Mouse (Mus musculus) liver, embryonic 14.5 days (tissue): Measurements from ENCODE around the gene Gadd45a.

Experiments
- CTCF ChIP-seq: IDR thresholded peaks from 2 replicates; pipeline ENCODE4 v1.5.1; 2016; ENCODE audit warnings: antibody characterized with exemption, low read depth, control low read depth
- EP300 ChIP-seq: IDR thresholded peaks from 2 replicates; pipeline ENCODE4 v1.6.1; 2016; ENCODE audit warnings: antibody characterized with exemption, low read depth

DNA sequence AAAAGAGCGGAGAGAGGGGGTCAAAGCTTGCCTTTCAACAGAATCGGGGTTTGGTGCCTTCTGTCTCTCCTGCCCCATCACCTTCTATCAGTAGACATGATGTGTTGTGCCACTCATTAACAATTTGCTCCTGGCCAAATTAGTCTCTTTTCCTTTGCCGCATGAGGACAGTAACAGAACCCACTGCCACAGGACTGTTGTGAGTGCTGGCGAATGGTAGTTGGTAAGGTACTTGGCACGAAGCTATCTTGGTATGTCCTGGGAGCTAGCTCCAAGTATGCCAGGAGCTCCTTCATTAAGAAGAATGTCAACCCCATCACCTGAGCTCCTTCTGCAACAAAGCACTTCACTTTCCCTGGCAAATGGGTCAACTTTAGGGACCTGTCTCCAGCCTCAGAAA, 6.4 kb downstream of the Gadd45a start:
- TF ChIP-seq EP300 (no peak), CTCF (no peak)
